Mouse (Mus musculus) adrenal gland, adult 18-20 months (tissue): Measurements from ENCODE around the gene Adgrb3. TPM values are rescaled to one million over a fixed set of nuclear protein-coding genes. Genes with fewer than 3 reads are reported as not detected.

Experiments used
- DNase-seq, 2 experiments: peaks; one replicate each; pipeline ENCODE4 v3.0.0; 2021 to 2022; ENCODE audit warnings: low spot score in 2 of 2
- long read RNA-seq, 2 experiments: library from polyadenylated mRNA; stranded (forward); transcript quantifications; one replicate each; pipeline ENCODE4 v2.0.0; 2021
- total RNA-seq, 2 experiments: library from RNA; stranded (reverse); gene quantifications; 1 replicate in 1 of 2; 2 replicates in 1 of 2; pipeline ENCODE4 v1.2.3; 2021

The Adgrb3 gene
- total RNA-seq: under 1 TPM; 0.64 to 0.83 TPM
- long read RNA-seq, experiment 1: 0 reads
- long read RNA-seq, experiment 2, partial matches to known transcripts: 0 of 1 reads
- long read RNA-seq, experiment 2, other reads (novel, unspliced or antisense): 0 of 1 reads

GRCm38 (mm10) chr1:25828971-25829920 is at the start of gene Adgrb3:
Adgrb3 (minus strand) TSS chr1:25829707.
- no peak for DNase-seq

- DNase-seq: no peak
Observed at GRCm38 (mm10) chr1:25877526-25877925, 48.0 kb upstream of the Adgrb3 start.

DNA sequence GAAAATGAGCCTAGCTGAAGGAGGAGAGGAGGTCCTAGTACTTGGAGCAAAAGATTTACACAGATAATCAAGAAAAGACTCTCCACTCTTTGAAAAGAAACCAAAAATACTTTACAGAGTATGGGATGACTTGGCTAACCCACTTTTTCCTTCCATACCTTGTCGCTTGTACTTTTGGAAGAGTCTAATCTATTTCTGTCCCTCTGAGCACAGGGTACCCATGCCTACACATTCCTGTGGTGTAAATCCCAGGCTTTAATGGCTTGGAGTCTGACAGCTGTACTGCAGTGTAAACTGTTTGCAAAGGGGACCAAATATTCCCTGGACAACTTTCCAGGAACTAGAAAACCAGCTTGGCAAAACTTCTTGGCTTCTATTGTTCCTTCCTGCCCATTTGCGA is 28.0 kb upstream of the Adgrb3 start:
- DNase-seq: no peak

- DNase-seq: no peak
Observed at GRCm38 (mm10) chr1:25854451-25854978, 25.0 kb upstream of the Adgrb3 start.

- DNase-seq: no peak
Observed at GRCm38 (mm10) chr1:25832260-25832659, 2.8 kb upstream of the Adgrb3 start.

DNA sequence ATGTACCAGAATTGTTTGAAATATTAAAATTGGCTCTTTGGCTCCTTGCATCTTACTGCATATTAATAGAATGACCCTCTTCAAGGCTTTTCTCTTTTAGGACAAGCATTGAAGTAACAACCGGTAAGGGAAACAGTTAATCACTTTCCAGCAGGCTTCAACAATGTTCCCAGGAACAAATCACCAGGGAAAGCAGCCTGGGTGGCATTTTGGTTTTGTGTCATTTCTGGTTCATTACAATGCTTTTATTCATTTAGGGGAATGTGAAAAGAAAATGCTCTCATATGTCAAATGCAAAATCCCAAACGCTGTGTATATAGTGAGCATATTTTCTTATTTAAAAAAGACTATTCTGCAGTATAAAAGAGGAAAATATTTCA is 2.0 kb upstream of the Adgrb3 start:
- no peak for DNase-seq

- no peak for DNase-seq
Observed at GRCm38 (mm10) chr1:25830757-25831520, 1.4 kb upstream of the Adgrb3 start.

DNA sequence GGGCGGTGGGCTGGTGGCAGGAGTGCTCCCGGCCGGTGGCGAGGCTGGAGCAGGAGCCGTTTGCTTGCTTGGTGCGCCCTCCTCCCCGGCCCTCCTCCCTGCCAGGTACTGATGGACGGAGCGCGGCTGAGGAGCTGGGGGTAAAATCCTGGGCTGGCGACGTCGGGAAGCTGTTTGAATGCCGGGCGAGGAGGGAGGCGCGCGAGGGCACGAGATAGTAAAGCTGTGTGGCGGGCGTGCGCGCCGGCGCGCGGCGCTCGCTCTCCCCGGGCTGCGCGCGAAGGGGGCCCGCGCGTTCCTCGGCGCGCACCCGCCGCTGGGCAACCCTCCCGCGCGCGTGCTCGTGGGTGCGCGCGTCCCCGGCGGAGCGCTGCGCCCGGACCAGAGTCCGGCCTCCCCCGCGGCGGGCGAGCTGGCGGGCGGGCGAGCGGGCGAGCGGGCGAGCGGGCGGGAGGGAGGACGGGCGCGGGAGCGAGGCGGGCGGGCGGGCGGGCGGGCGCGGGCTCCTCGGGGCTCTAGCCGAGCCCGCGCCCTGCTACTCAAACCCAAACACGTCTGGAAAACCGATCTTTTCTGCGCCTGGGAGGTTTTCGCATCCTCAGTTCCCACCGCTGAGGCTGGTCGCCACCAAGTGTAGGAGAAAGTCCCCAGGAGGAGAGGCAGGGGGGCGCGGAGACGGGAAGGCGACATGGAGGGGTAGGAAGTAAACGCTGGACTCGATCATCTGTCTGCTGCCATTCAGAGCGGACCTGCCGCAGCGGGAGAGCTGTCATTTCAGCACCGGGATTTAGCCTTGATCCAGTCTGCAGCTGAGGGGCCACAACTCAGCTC is 629 bp upstream of the Adgrb3 start:
- no peak for DNase-seq

DNA sequence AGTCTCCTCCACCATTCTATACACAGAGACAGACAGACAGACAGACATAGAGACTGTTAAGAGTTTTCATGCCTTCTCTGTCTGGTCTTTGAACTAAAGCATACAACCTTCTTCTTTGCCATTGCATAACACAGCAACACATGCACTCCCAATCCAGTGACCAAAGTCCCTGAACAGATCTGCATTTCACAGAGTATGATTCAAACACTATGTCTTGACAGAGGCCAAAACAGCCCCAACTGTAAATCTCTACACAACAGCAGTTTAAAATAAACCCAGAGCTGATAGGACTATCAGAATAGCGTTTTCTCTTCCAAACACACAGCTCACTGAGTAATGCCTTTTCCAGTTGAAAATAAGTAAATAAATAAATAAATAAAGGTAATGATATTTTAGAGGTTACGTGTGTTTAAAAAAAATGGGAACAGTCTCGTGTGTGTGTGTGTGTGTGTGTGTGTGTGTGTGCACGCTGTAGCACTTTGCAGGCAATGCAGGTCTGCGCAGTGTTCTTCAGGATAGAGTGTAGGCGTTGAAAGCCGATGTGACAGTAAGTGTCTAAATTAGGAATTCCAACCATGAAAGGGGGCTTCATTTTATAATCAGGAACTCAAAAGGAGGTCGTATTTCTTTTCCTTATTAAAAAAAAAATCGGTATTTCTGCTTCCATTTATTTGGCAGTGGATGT is 1.3 kb downstream of the Adgrb3 start:
- DNase-seq: no peak

DNA sequence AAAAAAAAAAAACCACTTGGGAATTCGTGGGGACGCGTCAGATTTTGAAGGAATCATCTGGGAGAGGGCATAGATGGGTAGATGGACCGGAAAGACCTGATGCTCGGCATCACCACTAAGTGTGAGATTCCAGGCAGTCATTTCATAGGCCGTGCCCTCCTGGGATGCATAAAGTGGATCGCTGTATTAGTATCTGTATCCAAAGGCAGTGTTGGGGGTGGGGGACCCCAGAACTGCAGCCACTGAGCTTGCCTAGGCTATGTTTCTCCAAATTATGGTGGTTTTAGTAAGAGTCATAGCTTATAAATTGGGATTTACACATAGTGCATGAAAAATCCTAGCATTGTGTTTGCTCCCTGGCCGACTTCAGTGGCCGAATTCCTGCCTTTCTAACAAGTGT is 2.1 kb downstream of the Adgrb3 start:
- no peak for DNase-seq

- DNase-seq: no peak
Observed at GRCm38 (mm10) chr1:25826771-25827170, 2.7 kb downstream of the Adgrb3 start.

DNA sequence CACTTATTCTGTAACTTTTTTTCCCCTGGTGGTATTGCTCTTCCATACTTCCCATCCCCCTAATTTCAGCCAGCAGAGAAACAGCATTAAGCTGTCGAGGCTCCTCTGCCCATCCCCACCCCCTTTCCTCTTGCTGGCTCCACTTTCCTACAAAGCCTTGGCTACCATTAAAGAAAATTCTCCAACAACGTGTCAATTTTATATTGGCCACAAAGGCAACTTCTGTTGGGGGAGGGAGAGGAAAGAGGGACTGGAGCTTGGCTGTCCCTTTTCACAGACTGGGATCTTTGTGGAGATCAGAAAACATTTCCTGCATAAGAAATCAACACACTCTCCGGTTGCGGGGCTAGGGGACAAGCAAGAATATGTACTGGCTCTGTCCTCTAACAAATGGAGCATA is 4.9 kb downstream of the Adgrb3 start:
- DNase-seq: no peak

- no peak for DNase-seq
Observed at GRCm38 (mm10) chr1:25823961-25824360, 5.5 kb downstream of the Adgrb3 start.

DNA sequence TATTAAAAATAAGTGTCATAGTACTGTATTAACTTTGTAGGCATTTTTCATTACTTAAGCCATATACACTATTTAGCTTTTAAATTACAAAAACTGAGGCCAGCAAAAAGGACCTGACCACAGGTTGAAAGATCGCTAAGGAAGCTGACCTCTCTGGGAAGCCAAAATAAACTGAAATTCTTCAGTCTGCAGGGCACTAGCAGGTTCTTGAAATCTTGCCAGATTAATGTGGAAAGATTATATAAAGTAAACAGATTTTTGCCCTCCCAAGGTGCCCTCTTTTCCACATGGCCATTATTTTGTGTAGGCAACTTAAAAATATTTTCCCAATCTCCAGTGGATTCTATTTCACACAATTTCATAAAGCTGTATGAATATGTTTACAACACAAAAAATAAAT is 14.0 kb downstream of the Adgrb3 start:
- DNase-seq: no peak

- DNase-seq: no peak
Observed at GRCm38 (mm10) chr1:25778784-25779183, 50.7 kb downstream of the Adgrb3 start.

GRCm38 (mm10) chr1:25777459-25777858 is 52.0 kb downstream of the Adgrb3 start:
- no peak for DNase-seq

GRCm38 (mm10) chr1:25775440-25776130 is 53.9 kb downstream of the Adgrb3 start:
- DNase-seq: no peak

DNA sequence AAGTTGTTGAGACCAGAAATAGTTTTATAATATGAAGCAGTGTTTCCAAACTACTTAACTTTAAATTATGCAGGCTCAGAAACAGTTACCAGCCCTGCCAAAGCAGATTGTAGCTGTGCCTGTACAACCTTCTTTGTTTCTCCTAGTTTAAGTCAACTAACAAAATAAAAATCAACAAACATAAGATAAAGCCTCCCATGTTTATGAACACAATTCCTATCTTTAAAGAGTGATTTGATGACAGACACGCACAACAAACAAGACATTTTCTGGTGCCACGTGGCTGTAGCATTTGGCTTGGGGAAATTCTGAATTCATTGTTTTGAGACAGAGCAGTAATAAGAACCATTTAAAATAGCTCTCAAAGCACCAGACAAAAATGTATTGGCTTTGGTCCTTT is 60.5 kb downstream of the Adgrb3 start:
- no peak for DNase-seq

DNA sequence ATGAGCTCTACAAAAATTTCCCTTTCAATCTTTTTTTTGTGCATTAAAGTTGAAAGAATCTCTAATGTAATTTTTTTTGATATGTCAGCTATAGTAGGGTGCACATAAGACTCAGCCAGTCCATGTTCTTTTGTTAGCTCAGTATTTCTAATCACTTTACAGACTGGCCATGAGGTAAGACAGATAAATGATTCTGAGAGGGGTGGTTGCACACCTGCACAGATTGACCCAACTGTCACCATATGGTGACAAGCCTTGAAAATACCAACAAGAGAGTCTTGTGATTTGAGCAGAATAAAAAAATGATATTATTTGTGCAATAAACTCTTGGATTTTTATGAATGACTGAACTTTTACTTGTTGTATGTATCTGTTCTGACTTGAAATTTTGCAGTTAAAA is 74.2 kb downstream of the Adgrb3 start:
- DNase-seq: no peak

DNA sequence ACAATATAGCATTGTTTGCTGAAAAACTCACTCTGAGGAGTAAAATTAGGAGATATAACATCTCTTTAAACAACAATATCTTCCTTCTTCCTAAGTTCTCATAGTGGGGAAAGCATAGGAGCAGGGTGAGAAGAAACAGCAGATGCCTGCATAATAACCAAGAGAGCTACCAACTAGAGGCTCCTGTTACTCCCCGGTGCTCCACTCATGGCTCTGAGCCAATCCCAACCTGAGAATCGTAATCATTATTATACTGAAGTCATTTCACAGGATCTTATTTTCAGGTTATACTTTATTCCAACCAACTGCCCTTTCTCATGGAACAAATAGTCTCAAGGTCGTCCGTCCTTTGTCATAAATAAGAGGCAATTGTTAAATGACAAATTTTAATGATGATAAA is 75.0 kb downstream of the Adgrb3 start:
- no peak for DNase-seq
